Mouse (Mus musculus) heart, postnatal 0 days (tissue): ENCODE measurements at regions not wholly inside any gene's neighbourhood (a gene's known extent, or its start where the extent isn't known, plus 50 kb on each side); places are given as distances from the start of the nearest gene placed in this dataset.

Source experiments
- ATAC-seq: fragments of 200-750 bp; cut with Nextera tagmentation; 2 replicates; pipeline ENCODE4 v1.8.0; 2017; ENCODE audit warnings: low read depth, moderate number of reproducible peaks, moderate library complexity; ENCODE audit not compliant: insufficient read depth
- DNase-seq: peaks from one replicate; pipeline ENCODE4 v3.0.0-alpha.2; 2016; ENCODE audit warnings: low spot score
- H3K27ac ChIP-seq: fragments of 300-500 bp; sonication (generic); 2 replicates; pipeline ENCODE4 v1.5.1; 2014; ENCODE audit warnings: low read depth, mild to moderate bottlenecking
- H3K27me3 ChIP-seq: fragments of 300-500 bp; sonication (generic); 2 replicates; pipeline ENCODE4 v1.6.1; 2014; ENCODE audit warnings: low read length, mixed read lengths; ENCODE audit not compliant: control insufficient read depth, insufficient read depth
- H3K36me3 ChIP-seq: fragments of 300-500 bp; sonication (generic); replicated peaks from 2 replicates; pipeline ENCODE4 v1.6.1; 2014; ENCODE audit warnings: low read length, mixed read lengths; ENCODE audit not compliant: control insufficient read depth, insufficient read depth
- H3K4me1 ChIP-seq: fragments of 300-500 bp; sonication (generic); 2 replicates; pipeline ENCODE4 v1.6.1; 2014; ENCODE audit warnings: antibody characterized with exemption; ENCODE audit not compliant: control insufficient read depth, insufficient read depth
- H3K4me2 ChIP-seq: fragments of 300-500 bp; sonication (generic); 2 replicates; pipeline ENCODE4 v1.6.1; 2014; ENCODE audit warnings: low read depth, mild to moderate bottlenecking, low read length, moderate library complexity
- H3K4me3 ChIP-seq: fragments of 300-500 bp; sonication (generic); 2 replicates; pipeline ENCODE4 v1.5.1; 2014; ENCODE audit warnings: low read depth, low read length
- H3K9ac ChIP-seq: fragments of 300-500 bp; sonication (generic); replicated peaks from 2 replicates; pipeline ENCODE4 v1.6.1; 2014; ENCODE audit warnings: low read depth, low read length, mixed read lengths
- H3K9me3 ChIP-seq: fragments of 300-500 bp; sonication (generic); replicated peaks from 2 replicates; pipeline ENCODE4 v1.6.1; 2016; ENCODE audit warnings: low read length; ENCODE audit not compliant: control insufficient read depth
- CTCF ChIP-seq: IDR thresholded peaks from 2 replicates; pipeline ENCODE4 v1.5.1; 2016; ENCODE audit warnings: antibody characterized with exemption, control low read depth, low read depth
- EP300 ChIP-seq: IDR thresholded peaks from 2 replicates; pipeline ENCODE4 v1.6.1; 2016; ENCODE audit warnings: antibody characterized with exemption, low read depth
- WGBS: fragments of 180-500 bp; shearing (Covaris S2); extraction: QIAGEN DNeasy Blood & Tissue Kit; methylation state at CpG from one replicate; pipeline ENCODE4 v1.1.7; 2014; 5-methylcytosine and 5-hydroxymethylcytosine counted together

DNA sequence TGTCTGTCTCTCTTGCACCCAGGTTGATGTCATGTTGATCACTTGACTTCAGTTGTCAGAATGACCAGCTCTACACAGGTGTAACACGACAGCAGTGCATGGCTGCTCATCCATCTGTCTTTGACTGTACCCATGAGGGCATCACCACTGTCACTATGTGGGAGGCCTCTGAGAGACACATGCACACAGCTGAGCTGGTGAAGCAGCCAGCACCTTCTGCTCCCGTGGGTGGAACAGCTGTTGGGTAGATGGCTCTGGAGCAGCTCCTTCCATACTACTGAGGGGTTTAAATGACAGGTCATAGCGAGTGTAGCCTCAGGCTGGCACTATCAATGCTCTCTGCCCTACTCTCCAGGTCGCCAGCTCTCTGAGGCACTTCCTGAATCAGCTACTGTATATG, 301.9 kb downstream of the Hs3st3b1 start:
- no peaks in the 10 kb centered on the region for H3K36me3 ChIP-seq
- H3K4me2 ChIP-seq: no peak overlapping the region
- H3K9me3 ChIP-seq: no peaks in the 10 kb centered on the region
- TF ChIP-seq CTCF (no peak), EP300 (no peak)
- ATAC-seq (no peak), DNase-seq (no peak)
- 78% methylated on average over 4 of the region's 4 CpGs for WGBS
- no peak overlapping the region for H3K9ac ChIP-seq
- no peaks in the 10 kb centered on the region for H3K4me1 ChIP-seq
- H3K27ac ChIP-seq: no peak overlapping the region
- no peaks in the 10 kb centered on the region for H3K27me3 ChIP-seq
- H3K4me3 ChIP-seq: no peak overlapping the region

DNA sequence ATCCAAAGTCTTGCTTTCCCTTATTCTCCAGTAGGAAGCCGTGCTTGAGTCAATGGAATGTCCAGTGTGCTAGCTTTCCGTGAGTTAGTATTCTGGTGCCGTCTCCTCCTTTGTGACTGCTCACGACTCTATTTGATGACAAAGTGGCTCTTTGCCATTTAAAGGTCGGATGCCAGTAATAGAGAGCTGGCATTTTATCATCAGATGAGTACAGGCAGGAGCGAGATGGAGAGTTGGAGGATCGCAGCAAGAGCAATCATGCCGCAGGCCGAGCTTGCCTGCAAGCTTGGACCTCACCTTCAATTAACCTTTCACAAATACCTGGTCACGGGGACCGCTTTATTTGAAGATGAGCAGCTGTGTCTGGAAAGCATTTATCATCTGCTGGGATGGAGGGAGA, 291.8 kb downstream of the Hs3st3b1 start:
- no peaks in the 10 kb centered on the region for H3K27me3 ChIP-seq
- no peaks in the 10 kb centered on the region for H3K4me1 ChIP-seq
- H3K27ac ChIP-seq: no peak overlapping the region
- no peaks in the 10 kb centered on the region for H3K36me3 ChIP-seq
- ATAC-seq (no peak), DNase-seq (no peak)
- no peak overlapping the region for H3K4me3 ChIP-seq
- H3K4me2 ChIP-seq: no peak overlapping the region
- WGBS: 60% methylated on average over 11 of the region's 11 CpGs
- no peak overlapping the region for H3K9ac ChIP-seq
- TF ChIP-seq EP300 (no peak), CTCF (no peak)
- no peaks in the 10 kb centered on the region for H3K9me3 ChIP-seq

DNA sequence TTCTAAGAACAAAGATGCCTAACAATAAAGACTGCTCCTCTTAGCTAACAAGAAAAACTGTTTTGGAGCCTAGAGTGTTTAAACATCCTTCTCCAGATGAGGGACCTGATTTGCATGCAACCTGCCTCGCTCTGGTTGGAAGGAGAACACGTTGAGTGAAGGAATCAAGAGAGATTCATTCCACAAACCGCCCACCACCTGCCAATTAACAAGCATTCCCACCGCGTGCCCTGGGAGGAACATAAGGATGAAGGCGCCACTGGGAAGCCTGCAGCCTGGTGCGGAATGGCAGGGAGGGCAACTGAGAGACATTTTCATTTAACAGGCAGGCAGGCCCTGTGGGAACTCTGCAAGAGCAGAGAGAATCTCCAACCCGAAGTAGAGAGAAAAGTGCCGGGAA, 265.0 kb downstream of the Hs3st3b1 start:
- Histone ChIP-seq H3K4me2 (no peak overlapping the region), H3K36me3 (no peaks in the 10 kb centered on the region), H3K9ac (no peak overlapping the region), H3K9me3 (no peaks in the 10 kb centered on the region), H3K27ac (no peak overlapping the region), H3K4me3 (no peak overlapping the region), H3K4me1 (no peaks in the 10 kb centered on the region), H3K27me3 (no peaks in the 10 kb centered on the region)
- WGBS: 78% methylated on average over 9 of the region's 9 CpGs
- ATAC-seq (no peak), DNase-seq (no peak)
- TF ChIP-seq EP300 (no peak), CTCF (no peak)

DNA sequence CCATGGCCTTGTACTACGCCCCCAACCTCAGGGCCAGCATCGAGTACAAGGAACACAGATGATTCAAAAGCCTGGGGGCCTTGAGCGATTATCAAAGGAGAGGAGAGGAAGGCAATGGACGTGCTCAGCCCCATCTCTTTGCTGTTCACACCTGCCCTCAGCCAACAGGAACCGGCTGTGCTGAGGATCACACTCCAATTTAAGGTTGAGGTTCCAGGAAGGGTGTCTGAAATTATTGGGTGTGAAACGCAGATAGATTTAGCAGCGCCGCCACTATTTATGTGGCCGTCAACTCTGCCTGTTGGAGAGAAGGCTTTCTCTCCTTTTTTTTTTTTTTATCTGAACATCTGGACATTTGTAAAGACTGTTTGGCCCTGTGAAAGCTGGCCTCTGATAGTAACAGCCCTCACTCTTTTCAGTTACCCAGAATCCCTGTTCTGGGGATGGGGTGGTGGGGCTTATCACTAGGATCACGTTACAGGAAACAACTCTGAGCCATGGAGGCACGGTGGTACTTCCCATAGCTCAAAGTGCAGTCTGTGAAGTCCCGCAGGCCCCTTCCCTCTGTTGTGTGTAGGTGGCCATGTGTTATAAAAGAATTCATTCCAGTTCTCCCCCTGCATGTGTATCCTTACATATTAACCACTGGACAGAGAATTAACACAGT, 256.7 kb downstream of the Hs3st3b1 start:
- ATAC-seq: no peak
- no peaks in the 10 kb centered on the region for H3K36me3 ChIP-seq
- 67% methylated on average over 12 of the region's 12 CpGs for WGBS

DNA sequence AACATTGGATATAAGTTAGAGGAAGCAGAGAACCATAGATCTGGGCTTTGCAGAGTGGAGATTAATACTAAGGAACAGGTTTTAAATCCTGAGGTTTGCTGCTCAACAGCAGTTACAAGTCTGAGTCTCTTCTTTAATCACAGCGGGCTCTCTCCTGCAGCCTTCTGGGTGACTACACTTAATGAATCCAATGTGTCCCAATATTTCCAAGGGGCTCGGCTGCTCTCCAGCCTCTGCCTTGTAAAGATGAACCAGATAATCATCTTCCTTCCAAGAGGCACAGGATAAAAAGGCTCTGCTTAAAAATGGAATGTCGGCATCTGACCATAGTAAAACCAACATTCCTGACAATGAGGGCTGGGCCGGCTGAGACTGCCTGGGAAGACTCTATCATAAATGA, 251.6 kb downstream of the Hs3st3b1 start:
- no peak for TF ChIP-seq CTCF
- no peak for TF ChIP-seq EP300

More for the DNA sequence above, 256.7 kb downstream of the Hs3st3b1 start:
- no peak overlapping the region for H3K9ac ChIP-seq
- H3K4me2 ChIP-seq: no peak overlapping the region
- no peaks in the 10 kb centered on the region for H3K27me3 ChIP-seq
- no peak overlapping the region for H3K27ac ChIP-seq
- DNase-seq: no peak
- H3K4me1 ChIP-seq: no peaks in the 10 kb centered on the region
- H3K4me3 ChIP-seq: no peak overlapping the region
- H3K9me3 ChIP-seq: no peaks in the 10 kb centered on the region
- TF ChIP-seq EP300 (no peak), CTCF (no peak)

DNA sequence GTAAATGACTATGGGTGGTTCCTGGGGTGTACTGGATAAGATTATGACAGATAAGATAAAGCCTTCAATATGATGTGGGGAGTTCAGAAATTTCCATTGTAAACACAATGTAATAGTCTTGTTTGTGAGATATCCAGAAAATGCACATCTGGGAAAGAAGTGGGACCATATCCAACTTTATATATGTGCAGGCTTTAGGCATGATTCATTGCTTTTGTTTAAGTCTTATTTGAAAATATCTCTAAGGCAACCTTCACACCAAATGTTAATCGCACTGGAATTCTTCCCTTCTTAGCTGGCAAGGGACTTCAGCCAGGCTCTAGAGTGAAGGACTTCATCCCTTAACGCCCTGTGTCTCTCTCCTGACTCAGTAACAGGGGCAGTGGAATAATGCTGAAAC, 250.3 kb downstream of the Hs3st3b1 start:
- Histone ChIP-seq H3K9ac (no peak overlapping the region), H3K4me3 (no peak overlapping the region), H3K9me3 (no peaks in the 10 kb centered on the region), H3K27ac (no peak overlapping the region), H3K4me2 (no peak overlapping the region), H3K4me1 (no peaks in the 10 kb centered on the region), H3K27me3 (no peaks in the 10 kb centered on the region), H3K36me3 (no peaks in the 10 kb centered on the region)
- DNase-seq: no peak
- WGBS: 41% methylated on average over 2 of the region's 2 CpGs
- no peak for TF ChIP-seq CTCF
- no peak for TF ChIP-seq EP300
- ATAC-seq: no peak

More for the DNA sequence above, 251.6 kb downstream of the Hs3st3b1 start:
- Histone ChIP-seq H3K9ac (no peak overlapping the region), H3K36me3 (no peaks in the 10 kb centered on the region), H3K27me3 (no peaks in the 10 kb centered on the region), H3K4me3 (no peak overlapping the region), H3K27ac (no peak overlapping the region), H3K4me1 (no peaks in the 10 kb centered on the region), H3K9me3 (no peaks in the 10 kb centered on the region), H3K4me2 (no peak overlapping the region)
- 63% methylated on average over 4 of the region's 4 CpGs for WGBS
- DNase-seq (no peak), ATAC-seq (no peak)
